In the genomic region with DNA sequence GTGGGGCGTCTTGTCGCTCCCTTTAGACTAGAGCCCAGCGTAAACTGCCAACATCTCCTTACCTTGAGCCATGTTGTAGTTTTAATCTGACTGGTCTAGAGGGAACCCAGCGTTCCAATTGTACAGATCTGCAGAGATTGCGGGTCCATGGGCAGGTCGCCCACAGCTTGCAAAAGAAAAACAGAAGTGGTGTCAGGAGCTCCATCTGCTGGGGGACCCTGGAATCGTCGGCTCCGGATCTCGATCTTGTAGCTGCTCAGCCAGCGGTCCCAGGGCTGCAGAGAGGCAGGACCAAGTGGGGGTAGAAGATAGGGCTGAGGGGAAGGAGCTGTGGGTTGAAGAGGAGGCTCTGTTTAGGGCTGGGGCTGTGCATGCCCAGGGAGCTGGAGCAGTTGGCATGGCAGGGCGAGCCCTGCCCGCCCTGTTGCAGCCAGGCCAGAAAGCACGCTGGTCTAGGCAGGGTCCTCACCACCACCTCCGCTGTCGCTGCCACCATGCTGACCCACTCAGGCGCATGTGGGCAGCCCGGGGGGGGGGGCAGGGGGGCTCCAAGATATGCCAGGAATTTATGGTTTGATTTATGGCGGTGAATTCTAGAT, we compare ENCODE assay signal across 7 mouse cellular contexts. TPM values are rescaled to one million over a fixed set of nuclear protein-coding genes. Genes with fewer than 3 reads are reported as not detected.
A peak's percentile ranks its signal among the peaks of the same experiment; 100 is the strongest.
DNase-seq lines count a peak whose midpoint lies in the region; ATAC-seq lines count a peak whose summit lies in the region.

No protein-coding gene starts in this region.

- H3K27me3 ChIP-seq in embryonic facial prominence, embryonic 14.5 days (replicated peaks; ENCODE audit: control insufficient read depth, insufficient read depth, low read length) = no peaks in the 10 kb centered on the region

- H3K36me3 ChIP-seq in embryonic facial prominence, embryonic 14.5 days (ENCODE audit: control insufficient read depth, insufficient read depth, low read length) = no peaks in the 10 kb centered on the region

- no peaks in the 10 kb centered on the region for H3K4me1 ChIP-seq in embryonic facial prominence, embryonic 14.5 days (ENCODE audit: control insufficient read depth, insufficient read depth, low read length)

- ATAC-seq in embryonic facial prominence, embryonic 14.5 days (ENCODE audit: low read depth) = peak; percentile 22; the same call in 1 of the 2 replicates

- H3K9me3 ChIP-seq in embryonic facial prominence, embryonic 14.5 days (ENCODE audit: control insufficient read depth, low read length) = no peaks in the 10 kb centered on the region

- DNase-seq in ovary, postnatal 10 days (ENCODE audit: low spot score) = peak; percentile 4
- no peak for DNase-seq in ovary, adult 18-20 months (ENCODE audit: low spot score)
- peak; percentile 35 for DNase-seq in adipocyte (ENCODE audit: low spot score)
- peak; percentile 14 for DNase-seq in embryonic facial prominence, embryonic 14.5 days (ENCODE audit: low spot score)
- DNase-seq in kidney, postnatal 10 days = peak; percentile 57
- peak; percentile 4 for DNase-seq in lung, postnatal 25 days (ENCODE audit: low spot score)
- DNase-seq in right cerebral cortex, postnatal 25 days = peak; percentile 11

- H3K27ac ChIP-seq in embryonic facial prominence, embryonic 14.5 days (replicated peaks; ENCODE audit: low read depth, low read length) = no peak overlapping the region

- H3K9ac ChIP-seq in embryonic facial prominence, embryonic 14.5 days (ENCODE audit: low read depth, low read length) = no peak overlapping the region

- 61% methylated on average over 16 of the region's 19 CpGs for WGBS in embryonic facial prominence, embryonic 14.5 days

- H3K4me3 ChIP-seq in embryonic facial prominence, embryonic 14.5 days (ENCODE audit: low read depth, low read length) = no peak overlapping the region

- H3K4me2 ChIP-seq in embryonic facial prominence, embryonic 14.5 days (ENCODE audit: low read depth, low read length) = no peak overlapping the region

RNA-seq across cellular contexts. Expression of a gene that starts 21.3 kb away (rescaled TPM):
- polyA plus RNA-seq in embryonic facial prominence, embryonic 14.5 days (2014; fragmentation: Nextera tagmentation; extraction: Ambion mirVana) = 46.6 and 58.2 TPM in 2 replicates
